Mouse (Mus musculus) adrenal gland, postnatal 36 days (tissue): ENCODE data around the gene Skint5. TPM values are rescaled to one million over a fixed set of nuclear protein-coding genes. Genes with fewer than 3 reads are reported as not detected.
"Not testable (repeated sequence)": the region's sequence is repeated elsewhere in the genome, so short reads cannot be mapped to it uniquely, and the experiment has no call there.

ENCODE experiments used
- DNase-seq, 2 experiments: peaks; one replicate each; pipeline ENCODE4 v3.0.0; 2021; ENCODE audit warnings: mixed read lengths in 1 of 2
- long read RNA-seq, 2 experiments: library from polyadenylated mRNA; stranded (forward); transcript quantifications; one replicate each; pipeline ENCODE4 v2.0.0; 2021; ENCODE audit warnings: borderline sequencing depth in 2 of 2
- total RNA-seq, 2 experiments: library from RNA; stranded (reverse); gene quantifications; 2 replicates each; pipeline ENCODE4 v1.2.3; 2021

Skint5 gene
- not detected for total RNA-seq
- long read RNA-seq, experiment 1, partial matches to known transcripts, result 0 of 1 reads
- long read RNA-seq, experiment 1, other reads (novel, unspliced or antisense), result 1 of 1 reads
- long read RNA-seq, experiment 2, result 0 reads

- DNase-seq, result no peak
These were observed at the start of gene Skint5 for GRCm38 (mm10) chr4:113999403-113999802. Skint5 (minus strand) TSS chr4:113999503.

DNA sequence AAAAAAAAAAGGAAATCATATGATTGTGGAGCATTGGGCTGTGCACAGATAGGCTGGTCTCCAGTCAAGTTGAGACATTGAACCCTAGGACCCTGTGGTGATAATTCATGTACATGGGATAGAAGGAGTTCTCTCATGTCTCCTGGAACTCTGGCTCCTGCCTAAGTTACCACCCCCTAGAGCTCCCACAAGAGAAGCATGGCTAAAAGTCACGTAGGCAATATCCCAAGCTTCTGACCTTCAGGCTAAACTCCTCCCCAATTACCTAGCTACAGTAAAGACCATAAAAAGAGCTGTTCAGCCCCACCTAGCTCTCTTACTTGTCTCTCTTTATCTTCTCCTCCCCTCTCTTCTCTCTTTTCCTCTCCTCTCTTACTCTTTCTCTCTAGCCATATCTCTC is 42.0 kb downstream of the Skint5 start:
- no peak for DNase-seq

GRCm38 (mm10) chr4:113764182-113764581 is 235.1 kb downstream of the Skint5 start:
- DNase-seq, result no peak

- DNase-seq, result no peak
These were observed 235.6 kb downstream of the Skint5 start for GRCm38 (mm10) chr4:113763684-113764083.

- not testable (repeated sequence) for DNase-seq
These were observed 551.1 kb downstream of the Skint5 start for GRCm38 (mm10) chr4:113448230-113448629.

Other genes starting within 250 kb of the Skint5 start
- not detected for gene Skint11, start 163.9 kb upstream of the Skint5 start, total RNA-seq